Mouse (Mus musculus) layer of hippocampus, adult 9-10 months (tissue): Measurements from ENCODE around the gene Rnft1.

Source experiments
- DNase-seq: peaks from one replicate; pipeline ENCODE4 v3.0.0; 2022; ENCODE audit warnings: low spot score

The Rnft1 gene

DNA sequence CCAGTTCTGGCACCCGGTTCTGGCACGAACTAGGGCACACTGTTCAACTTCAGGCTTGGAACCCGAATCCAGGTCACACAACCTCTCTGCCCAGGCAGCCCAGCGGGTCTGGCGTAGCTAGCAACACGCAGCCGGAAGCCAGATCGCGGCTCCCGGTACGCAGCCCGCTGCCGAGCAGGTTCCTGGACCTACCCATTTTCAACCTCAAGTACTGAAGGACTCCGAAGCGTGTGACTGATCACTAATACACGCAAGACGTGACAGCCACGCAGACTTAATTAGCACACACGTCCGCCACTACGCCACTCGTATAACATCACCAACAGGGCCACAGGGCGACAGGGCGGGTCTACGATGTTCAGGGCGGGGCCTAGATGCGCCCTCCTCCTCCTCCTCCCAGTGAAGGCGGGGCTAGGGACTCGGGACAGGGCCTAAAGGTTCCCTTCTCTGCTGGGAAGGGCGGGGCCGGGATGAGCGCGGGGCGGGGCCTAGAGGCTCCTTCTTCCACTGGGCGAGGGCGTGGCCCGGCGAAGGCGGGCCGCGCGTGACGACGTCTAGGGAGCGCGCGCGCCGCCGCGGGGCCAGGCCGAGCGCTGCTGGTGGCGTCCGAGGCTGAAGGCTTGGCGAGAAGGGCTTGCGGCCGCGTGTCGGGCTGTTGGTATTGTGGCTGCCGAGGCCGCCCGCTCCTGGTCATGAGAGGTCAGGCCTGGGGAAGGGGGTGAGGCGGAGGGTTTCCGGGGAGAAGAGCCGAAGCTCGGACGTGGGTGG, at the start of gene Rnft1:
Gene Rnft1, plus strand, starts transcription at position 557 of the 768 bp plus-strand sequence.
- peak; percentile 86 for DNase-seq

DNA sequence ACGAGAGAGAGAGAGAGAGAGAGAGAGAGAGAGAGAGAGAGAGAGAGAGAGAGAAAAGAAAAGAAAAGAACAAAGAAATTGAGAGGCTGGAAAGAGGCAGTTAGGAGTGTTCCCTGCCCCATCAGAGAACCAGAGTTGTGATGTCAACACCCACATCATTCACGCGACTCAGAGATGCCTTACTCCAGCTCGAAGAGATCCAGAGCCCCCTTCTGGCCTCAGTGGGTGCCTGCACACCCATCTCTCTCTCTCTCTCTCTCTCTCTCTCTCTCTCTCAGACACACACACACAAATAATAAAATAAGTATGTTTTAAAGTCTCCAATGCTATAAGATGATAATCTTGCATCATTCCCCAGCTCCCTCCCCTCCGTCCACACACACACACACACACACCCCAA, 47.6 kb upstream of the Rnft1 start:
- no peak for DNase-seq

DNA sequence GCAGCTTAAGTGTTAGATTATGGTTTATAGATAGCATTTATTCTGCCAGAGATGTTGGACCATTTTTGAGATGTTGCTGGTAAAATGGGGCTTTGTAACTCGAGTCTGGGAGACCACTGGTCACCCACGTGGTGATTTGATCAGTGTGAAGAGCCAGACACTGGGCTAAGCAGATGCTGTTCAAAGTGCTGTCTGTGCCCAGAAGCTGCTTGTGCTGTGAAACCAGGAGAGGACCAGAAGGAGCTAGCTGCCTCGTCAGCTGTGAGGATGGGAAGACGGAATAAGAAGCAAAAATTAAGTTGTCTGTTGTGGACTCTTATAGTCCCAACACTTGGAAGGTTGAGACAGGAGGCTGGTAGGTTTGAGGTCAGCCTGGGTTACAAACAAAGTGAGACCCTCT, 46.2 kb upstream of the Rnft1 start:
- no peak for DNase-seq

DNA sequence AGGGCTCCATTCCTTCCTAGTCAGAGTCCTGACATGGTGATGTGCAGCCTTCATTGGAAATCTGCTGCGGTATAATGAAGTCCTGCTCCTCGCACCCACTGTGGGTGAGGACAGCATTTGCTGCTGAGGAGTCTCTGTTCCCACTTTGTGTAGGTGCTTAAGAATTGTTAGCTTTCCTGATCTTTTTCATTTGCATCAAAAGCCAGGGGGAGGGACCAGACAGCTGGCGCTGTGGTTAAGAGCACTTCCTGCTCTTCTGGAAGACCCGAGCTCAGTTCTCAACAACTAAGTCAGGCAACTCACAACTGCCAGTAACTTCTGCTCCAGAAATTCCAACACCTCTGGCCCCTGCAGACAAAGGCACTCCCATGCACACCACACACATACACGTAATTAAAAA, 43.7 kb upstream of the Rnft1 start:
- no peak for DNase-seq

DNA sequence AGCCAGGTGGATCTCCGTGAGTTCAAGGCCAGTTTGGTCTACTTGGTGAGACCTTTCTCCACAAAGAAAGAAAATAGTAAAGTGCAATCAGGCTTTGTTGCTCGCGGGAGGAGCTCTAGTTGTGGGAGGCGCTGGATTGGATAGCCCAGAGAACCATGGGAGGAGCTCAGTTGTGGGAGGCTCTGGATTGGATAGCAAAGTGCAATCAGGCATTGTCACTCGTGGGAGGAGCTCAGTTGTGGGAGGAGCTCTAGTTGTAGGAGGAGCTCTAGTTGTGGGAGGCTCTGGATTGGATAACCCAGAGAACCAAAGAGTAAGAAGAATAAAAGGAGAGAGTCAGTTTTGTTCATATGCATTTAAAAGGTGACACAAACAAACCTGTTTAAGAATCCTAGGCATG, 30.5 kb upstream of the Rnft1 start:
- DNase-seq, result no peak

DNA sequence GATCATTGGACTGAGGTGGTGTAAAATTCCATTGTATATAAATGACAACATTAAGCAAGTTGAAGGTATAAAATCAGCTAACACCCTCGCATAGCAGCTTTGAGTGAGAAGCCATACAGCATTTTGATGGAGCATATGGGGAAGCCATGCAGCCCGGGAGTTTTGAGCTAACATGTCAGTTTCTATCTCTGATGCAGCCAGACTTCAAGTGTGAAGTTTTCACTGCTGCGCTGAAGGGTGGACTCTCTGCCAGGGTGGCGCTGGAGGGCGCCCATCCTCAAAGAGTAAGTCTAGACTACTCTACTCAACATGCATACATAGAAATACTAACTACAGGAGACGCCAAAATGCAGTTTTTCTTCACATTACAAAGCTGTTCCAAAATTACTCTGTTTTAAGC, 26.9 kb upstream of the Rnft1 start:
- DNase-seq, result no peak

DNA sequence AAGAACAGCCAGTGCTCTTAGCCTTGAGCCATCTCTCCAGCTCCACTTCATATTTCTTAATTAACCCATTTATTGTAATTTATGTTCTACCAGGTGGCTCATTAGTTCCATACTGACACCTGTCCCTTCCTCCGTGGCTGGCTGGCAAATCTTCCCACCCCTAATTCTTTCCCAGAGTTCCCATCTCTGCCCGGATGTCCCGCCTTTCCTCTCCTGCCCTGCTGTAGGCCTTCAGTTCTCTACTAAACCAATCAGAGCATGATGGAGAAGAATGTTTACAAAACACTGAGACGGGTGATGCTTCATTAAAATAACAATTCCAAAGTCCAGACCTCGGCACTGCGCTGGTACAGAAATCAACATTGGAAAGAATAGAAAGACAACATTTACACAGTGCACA, 25.6 kb upstream of the Rnft1 start:
- DNase-seq, result no peak

DNA sequence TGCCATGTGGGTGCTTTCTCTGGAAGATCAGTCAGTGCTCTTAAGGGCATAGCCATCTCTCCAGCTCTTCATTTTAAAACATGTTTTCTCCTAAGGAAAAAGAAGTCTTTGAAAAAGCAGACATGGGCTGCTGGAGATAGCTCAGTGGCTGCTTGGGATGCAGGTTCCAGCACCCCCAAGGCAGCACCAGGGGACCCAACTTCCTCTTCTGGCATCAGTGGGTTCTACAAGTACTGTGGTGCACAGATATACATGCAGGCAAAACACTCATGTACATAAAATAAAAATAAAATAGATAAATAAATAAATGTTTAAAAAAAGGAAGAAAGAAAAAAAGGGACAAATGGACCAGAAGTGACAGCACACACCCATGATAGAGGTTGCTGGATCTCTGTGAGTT, 21.9 kb upstream of the Rnft1 start:
- no peak for DNase-seq

DNA sequence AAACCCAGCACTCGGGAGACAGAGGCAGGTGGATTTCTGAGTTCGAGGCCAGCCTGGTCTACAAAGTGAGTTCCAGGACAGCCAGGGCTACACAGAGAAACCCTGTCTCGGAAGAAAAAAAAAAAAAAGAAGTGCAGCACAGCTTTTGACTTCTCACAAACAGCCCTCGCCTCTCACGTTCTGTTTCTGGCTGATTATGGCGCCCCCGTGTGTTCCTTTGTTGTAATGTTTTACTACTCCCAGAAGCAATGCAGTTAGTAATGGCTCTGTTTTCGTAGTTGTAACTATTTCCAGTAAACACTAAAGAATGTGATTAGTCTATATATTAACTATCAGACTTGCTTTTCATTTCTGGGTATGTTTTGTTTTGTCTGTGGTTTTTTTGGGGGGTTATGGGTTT, 20.2 kb upstream of the Rnft1 start:
- DNase-seq, result peak; percentile 45

DNA sequence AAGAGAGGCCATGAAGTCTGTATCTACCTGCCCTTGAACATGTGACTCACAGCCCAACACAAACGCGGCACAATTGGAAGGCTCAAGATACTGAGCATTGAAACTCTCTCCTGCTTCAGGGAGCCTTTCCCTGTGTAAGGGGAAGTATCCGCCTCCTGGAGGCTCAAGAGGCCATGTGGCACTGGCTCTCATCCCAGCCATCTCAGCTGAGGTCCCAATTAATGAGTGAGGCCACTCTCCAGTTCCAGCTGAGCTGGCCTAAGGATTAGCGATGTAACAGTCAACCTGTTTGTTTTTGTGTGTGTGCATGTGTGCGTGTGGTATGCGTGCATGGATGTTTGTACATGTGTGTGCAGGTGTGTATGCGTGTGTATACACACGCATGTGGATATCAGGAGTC, 16.1 kb upstream of the Rnft1 start:
- DNase-seq, result no peak

DNA sequence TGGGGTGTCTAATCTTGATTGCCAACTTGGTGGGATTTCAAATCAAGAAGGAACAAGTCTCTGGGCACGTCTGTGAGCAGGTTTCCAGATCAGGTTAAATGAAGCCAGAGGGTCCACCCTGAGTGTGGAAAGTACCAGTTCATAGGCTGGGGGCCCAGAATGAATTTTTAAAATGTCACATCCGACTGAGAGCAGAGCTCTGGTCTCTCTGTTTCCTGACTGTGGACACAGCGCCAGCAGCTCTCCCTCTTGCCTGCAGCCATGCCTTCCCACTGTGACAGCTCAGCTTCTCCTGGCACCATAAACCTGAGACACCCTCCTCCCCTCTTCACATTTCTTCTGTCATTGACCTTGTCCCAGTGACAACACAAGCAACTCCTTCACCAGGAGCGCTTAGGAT, 15.5 kb upstream of the Rnft1 start:
- DNase-seq, result no peak

DNA sequence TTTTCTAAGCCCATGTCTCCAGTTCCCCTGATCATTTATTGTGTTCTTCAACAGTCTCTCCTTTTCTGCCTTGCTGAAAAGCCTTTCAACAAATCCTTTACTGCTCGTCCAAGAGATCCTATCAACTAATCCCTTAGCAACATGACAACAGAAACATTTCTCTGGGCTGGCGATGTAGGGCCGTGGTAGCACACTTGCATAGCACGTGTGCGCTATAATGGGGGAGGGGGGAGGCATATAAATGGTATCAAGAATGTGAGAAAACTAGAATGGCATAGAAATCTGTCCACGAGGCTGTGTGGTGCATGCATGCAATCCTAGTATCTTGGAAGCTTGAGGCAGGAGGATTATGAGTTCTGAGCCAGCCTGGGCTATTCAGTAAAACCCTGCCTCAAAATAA, 12.7 kb upstream of the Rnft1 start:
- no peak for DNase-seq

DNA sequence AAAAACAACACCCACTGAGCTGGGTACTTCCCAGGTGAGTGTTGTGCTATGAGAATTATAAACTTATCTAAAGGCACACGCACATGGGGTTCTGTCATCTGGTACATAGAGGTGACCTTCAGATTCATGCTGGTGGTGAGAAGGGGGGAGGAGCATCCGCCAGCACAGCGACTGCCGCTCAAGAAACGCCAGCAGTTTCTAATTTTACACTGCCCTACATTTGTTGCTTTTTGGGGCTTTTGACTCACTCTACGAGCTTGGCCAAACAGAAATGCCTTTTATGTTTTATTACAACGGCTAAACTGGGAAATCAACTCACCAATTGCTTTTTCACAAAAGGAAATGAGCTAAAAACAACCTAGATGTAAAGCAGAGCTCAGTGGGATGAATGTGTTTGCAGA, 11.7 kb upstream of the Rnft1 start:
- DNase-seq, result no peak

DNA sequence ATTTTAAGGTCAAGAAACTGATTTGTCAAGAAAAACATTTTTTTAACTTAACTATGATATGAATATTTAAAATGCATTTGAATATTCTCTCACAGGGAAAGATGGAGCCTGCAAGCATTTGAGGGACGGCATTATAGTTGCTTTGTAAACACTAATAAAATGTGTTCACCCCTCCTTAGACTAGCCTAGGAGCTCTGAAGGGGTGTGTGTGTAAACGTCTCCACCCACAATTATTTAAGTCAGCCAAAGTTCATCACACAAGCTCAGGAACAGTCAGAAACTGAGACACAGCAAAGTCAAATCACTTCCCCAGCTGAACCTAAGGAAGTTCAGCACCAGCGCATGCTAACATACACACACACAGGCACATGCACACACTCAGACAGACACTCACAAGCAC, 10.9 kb upstream of the Rnft1 start:
- no peak for DNase-seq

DNA sequence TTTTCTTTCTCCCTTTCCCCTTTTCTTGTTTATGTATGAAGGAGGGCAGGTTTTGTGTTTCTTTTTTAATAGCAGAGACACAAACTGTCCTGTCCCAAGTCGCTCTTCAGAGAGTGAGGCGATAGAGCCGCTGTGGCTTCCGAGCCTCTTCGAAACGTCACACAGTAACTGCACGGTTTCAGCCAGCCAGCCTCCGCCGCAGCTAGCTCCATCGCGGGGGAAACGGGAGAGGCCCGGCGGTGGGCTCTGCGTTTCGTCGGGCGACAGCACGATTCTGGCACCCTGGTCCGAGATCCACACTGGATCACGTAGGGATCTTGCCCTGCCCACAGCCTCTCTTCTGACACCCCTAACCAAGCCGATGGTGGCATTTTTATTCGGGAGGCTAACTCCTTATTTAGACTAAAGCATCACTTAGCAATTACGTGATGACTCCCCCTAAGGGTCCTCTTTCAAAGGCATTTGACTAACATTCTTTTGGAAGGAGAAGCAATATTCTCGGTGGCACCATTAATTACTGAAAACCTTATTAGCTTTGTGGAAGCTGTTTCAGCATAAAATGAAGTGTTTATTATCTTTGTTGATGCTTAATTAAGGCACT, 553 bp downstream of the Rnft1 start:
- peak; percentile 13 for DNase-seq

DNA sequence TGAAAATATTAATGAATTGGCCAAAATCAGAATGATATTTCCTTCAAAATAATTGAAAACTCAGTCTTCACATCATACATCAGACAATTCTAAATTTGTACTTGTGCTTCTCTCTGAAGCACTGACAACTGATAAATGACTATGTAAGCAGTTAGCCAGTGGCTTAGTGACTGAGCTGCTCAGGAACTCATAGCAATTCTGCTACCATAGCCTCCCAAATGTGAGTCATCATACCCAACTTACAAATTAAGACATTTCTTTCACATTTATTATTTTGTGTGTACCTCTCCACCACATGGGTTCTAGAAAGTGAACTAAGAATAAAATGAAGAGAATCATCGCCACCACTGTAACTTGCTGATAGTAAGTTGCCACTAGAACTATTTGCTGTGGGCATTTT, 6.3 kb downstream of the Rnft1 start:
- DNase-seq, result no peak

DNA sequence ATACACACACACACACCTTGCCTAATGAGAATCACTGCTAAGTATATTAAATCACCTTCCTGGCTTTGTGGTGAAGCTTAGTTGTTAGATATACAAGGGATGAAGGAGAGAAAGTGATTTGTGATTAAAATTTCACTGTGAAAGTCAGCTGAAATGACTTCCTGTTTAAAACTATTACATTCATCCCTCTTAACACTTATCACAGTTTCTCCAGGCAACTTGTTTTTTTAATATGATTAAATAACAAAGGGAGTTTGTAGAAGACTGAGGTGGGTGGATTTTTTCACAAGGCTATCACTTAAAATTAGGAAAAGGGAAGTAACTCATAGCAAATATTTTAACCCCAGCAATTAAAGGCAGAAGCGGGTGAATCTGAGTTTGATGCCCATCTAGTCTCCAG, 12.9 kb downstream of the Rnft1 start:
- no peak for DNase-seq

DNA sequence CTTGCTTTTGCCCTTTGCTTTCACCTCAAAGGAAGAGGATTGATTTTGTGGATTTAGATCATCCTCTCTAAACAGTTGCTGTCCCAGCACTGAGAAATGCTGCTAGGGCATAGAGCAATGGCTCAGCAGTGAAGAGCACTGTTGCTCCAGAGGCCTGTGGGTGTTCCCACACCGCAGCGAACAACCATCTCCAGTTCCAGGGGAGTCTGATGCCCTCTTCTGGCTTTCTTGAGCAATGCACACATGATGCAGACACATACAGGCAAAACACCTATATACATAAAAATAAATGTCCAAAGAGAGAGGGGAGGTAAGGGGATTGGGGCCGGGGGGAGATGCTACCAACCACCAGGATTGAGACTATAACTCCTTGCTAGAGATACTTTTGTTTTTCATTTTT, 13.5 kb downstream of the Rnft1 start:
- DNase-seq, result no peak

DNA sequence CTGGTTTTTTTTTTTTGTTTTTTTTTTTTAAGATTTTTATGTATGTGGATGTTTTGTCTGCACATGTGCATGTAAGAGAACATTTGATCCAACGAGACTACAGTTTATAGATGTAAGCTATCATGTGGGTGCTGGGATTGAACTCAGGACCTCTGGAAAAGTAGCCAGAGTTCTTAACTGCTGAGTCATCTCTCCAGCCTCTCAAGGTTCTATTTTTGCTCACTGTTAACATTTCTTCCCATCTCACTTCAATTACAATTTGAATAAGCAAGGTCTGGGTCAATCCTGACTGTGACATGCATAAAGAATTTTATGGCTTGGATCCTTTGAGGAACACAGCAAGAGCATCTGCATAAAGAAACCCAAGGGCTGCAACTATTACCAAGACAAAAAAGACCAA, 16.3 kb downstream of the Rnft1 start:
- no peak for DNase-seq

DNA sequence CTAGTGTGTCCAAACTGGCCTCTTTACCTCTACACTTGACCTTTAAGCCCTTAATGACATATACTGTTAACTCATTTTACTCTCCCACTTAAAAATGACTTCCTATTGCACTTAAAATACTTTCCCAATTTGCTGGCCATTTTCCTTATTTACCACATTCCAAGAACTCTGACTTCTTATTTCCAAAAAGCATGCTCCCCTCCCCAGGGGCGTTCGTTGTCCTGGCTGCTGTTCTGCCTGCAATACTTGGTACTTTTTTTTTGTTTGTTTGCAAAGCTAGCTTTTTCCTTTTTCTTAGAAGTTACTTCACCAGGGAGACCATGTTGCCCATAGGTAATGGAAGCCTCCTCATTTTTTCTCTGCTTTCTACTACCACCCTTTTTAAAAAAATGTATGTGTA, 18.7 kb downstream of the Rnft1 start:
- DNase-seq, result no peak

DNA sequence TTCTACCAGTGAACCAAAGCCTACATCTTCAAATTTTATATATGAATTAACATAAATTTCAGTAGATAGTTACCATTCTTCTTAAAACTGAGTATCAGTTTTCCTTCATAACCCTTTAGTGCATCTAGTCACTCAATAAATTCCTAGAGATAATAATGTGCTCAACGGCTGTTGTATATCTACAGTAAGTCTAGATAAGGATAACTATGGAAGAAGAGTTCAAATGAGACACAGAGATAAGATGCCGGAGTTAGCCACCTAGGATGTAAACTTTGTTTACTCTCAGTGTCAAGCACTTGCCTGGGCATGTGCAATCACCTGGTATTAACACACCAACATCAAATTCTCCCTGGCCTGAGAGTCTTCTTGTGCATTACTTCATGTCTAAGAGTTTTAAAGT, 22.9 kb downstream of the Rnft1 start:
- no peak for DNase-seq

DNA sequence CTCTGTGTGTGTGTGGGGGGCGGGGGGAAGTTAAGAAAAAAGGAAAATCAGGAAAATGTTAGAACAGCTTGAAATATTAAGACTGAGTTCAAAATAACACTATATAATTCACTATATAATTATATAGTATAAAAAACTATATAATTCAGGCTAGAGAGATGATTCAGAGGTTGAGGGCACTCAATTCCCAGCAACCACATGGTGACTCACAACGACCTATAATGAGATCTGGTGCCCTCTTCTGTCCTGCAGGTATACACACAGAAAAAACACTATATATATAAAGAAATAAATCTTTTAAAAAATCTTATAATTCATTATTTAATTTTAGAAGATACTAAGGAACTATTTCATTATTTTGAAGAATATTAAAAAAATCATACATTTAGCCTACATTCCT, 23.5 kb downstream of the Rnft1 start:
- no peak for DNase-seq

DNA sequence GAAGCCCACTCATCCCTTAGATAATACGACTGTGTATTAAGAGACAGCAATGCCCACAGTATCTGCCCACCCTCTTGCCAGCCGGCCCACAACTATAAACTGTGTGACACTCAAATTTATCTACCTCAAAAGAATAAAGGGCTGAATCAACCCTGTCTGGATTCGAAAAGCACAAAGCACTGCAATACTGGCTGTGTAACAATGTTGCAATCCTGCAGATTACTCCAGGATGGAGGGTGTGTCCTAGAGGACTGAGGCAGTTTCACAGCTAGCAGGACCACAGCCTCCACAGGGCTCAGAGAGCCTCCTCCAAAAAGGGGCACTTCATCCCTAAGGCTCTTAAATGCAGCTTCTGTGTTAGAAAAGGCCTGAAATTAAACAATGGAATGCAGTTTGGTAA, 32.2 kb downstream of the Rnft1 start:
- DNase-seq, result no peak

DNA sequence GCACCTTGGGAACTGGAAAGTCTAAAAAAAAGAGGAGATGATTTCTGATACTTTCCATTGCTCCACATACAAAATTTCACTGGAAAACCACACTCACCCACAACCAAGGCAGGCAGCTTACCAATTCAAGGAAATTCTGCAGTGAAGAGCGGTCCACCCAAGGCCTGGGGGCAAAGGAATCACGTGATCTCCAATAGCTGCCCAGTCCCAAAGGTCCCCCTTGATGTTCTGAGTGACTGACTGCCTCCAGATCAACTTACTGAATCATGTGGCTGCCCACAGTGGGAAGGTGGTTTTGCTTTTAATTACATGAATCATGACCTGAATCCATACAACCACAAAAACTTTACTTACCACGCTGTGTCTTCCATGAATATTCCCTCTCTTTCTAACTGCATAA, 32.8 kb downstream of the Rnft1 start:
- no peak for DNase-seq
